Mouse (Mus musculus): Measurements from ENCODE around the gene Pla2g2f. TPM values are rescaled to one million over a fixed set of nuclear protein-coding genes. Genes with fewer than 3 reads are reported as not detected.

Pla2g2f gene
- polyA plus RNA-seq (2015; fragmentation: Nextera tagmentation; extraction: Ambion mirVana) = not detected in 2 replicates

DNA sequence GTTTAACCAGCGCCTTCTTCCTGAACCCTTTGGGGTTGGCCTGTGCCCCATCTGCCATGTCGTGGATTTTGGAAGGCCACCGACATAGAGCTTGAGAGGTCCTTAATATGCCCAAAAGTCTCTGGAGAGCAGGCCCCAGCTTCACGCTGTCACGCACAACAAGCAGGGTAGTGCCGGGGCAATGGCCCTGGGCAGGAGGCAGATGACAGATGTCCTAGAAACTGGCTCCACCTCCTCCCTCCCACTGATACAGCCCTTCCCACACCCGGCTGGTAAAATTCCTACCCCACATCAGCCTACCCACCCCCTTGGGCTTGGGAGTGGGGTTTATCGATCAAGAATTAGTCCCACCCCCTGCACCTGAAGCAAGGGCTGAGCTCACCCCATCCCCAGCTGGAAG, at the start of gene Pla2g2f:
Pla2g2f (minus strand) TSS at position 211 of the 400 bp plus-strand sequence.
- no peaks in the 10 kb centered on the region for H3K27me3 ChIP-seq

GRCm38 (mm10) chr4:138806920-138807541, 49.6 kb upstream of the Pla2g2f start:
- 68% methylated on average over 7 of the region's 7 CpGs for WGBS
- no peak overlapping the region for H3K4me3 ChIP-seq
- H3K27ac ChIP-seq (replicated peaks) = no peak overlapping the region
- H3K9ac ChIP-seq = no peak overlapping the region
- H3K27me3 ChIP-seq = no peaks in the 10 kb centered on the region
- H3K36me3 ChIP-seq = no peaks in the 10 kb centered on the region
- ATAC-seq (ENCODE audit: low read depth) = no peak
- H3K4me1 ChIP-seq (replicated peaks) = peaks cover 7% of the 10 kb centered on the region; the same call in 1 of the 2 replicates
- no peaks in the 10 kb centered on the region for H3K9me3 ChIP-seq
- no peak overlapping the region for H3K4me2 ChIP-seq

More for the DNA sequence above, at the start of gene Pla2g2f:
- H3K4me3 ChIP-seq = no peak within 1 kb of the TSS
- H3K9ac ChIP-seq = no peak within 1 kb of the TSS
- H3K9me3 ChIP-seq = no peaks in the 10 kb centered on the region
- WGBS = 61% methylated on average over 8 of the region's 8 CpGs
- peaks cover 17% of the 10 kb centered on the region for H3K4me1 ChIP-seq (replicated peaks)
- H3K4me2 ChIP-seq = no peak within 1 kb of the TSS
- no peaks in the 10 kb centered on the region for H3K36me3 ChIP-seq
- no peak within 1 kb of the TSS; the same call in 1 of the 2 replicates for H3K27ac ChIP-seq (replicated peaks)
- no peak for ATAC-seq (ENCODE audit: low read depth)

GRCm38 (mm10) chr4:138806160-138806559, 48.7 kb upstream of the Pla2g2f start:
- H3K27ac ChIP-seq (replicated peaks) = no peak overlapping the region
- WGBS = 88% methylated on average over 8 of the region's 8 CpGs
- no peak overlapping the region for H3K4me3 ChIP-seq
- no peak for ATAC-seq (ENCODE audit: low read depth)
- H3K4me1 ChIP-seq (replicated peaks) = peaks cover 7% of the 10 kb centered on the region; the same call in 1 of the 2 replicates
- H3K4me2 ChIP-seq = no peak overlapping the region
- no peaks in the 10 kb centered on the region for H3K9me3 ChIP-seq
- H3K36me3 ChIP-seq = no peaks in the 10 kb centered on the region
- H3K27me3 ChIP-seq = no peaks in the 10 kb centered on the region
- no peak overlapping the region for H3K9ac ChIP-seq

- Histone ChIP-seq H3K27ac (replicated peaks) (no peak overlapping the region), H3K27me3 (no peaks in the 10 kb centered on the region), H3K9ac (no peak overlapping the region), H3K9me3 (no peaks in the 10 kb centered on the region), H3K4me2 (no peak overlapping the region), H3K4me3 (no peak overlapping the region), H3K4me1 (replicated peaks) (peaks cover 13% of the 10 kb centered on the region), H3K36me3 (no peaks in the 10 kb centered on the region)
- ATAC-seq (ENCODE audit: low read depth) = no peak
- 30% methylated on average over 8 of the region's 8 CpGs for WGBS
Measured at GRCm38 (mm10) chr4:138805248-138805647, 47.8 kb upstream of the Pla2g2f start.

GRCm38 (mm10) chr4:138802917-138803316, 45.5 kb upstream of the Pla2g2f start:
- Histone ChIP-seq H3K4me2 (no peak overlapping the region), H3K9ac (no peak overlapping the region), H3K36me3 (no peaks in the 10 kb centered on the region), H3K27me3 (no peaks in the 10 kb centered on the region), H3K4me3 (no peak overlapping the region), H3K27ac (replicated peaks) (no peak overlapping the region), H3K4me1 (replicated peaks) (peaks cover 23% of the 10 kb centered on the region), H3K9me3 (no peaks in the 10 kb centered on the region)
- 87% methylated on average over 11 of the region's 11 CpGs for WGBS
- no peak for ATAC-seq (ENCODE audit: low read depth)

- no peaks in the 10 kb centered on the region for H3K27me3 ChIP-seq
- H3K36me3 ChIP-seq = no peaks in the 10 kb centered on the region
- H3K9ac ChIP-seq = no peak overlapping the region
- peaks cover 23% of the 10 kb centered on the region for H3K4me1 ChIP-seq (replicated peaks)
- ATAC-seq (ENCODE audit: low read depth) = no peak
- WGBS = 77% methylated on average over 4 of the region's 4 CpGs
- H3K9me3 ChIP-seq = no peaks in the 10 kb centered on the region
- H3K4me2 ChIP-seq = no peak overlapping the region
- H3K4me3 ChIP-seq = no peak overlapping the region
- no peak overlapping the region for H3K27ac ChIP-seq (replicated peaks)
Measured at GRCm38 (mm10) chr4:138801631-138802030, 44.2 kb upstream of the Pla2g2f start.

DNA sequence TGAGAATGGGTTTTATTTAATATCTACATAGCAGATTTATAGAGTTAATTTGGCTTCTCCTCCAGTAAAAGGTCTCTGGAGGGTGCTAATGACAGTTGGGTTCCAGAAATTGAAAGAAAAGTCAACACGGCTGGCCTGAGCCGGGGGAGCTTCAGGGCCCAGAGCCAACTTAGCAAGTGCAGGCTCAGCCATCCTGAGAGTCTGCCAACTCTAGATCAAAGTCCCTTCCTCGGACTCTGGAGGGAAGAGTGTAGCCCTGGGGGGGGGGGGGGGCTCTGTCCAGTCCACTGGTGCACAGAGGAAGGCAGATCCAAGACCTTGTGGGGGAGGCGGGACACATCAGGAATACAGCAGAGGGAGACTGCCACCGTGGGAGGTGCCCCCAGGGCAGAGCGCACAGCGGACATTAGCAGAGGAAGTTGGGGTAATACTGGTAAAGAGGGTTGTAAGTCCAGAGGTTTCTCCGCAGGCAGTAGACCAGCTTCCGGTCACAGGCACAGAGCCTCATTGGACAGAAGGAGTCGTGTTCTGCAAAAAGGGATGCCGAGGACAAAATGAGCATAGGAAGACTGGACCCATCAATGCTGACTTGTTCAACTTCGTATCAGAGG, 42.8 kb upstream of the Pla2g2f start:
- Histone ChIP-seq H3K36me3 (no peaks in the 10 kb centered on the region), H3K27ac (replicated peaks) (peak overlapping the region; percentile 73), H3K27me3 (no peaks in the 10 kb centered on the region), H3K4me2 (no peak overlapping the region), H3K4me1 (replicated peaks) (peaks cover 19% of the 10 kb centered on the region), H3K9me3 (no peaks in the 10 kb centered on the region), H3K4me3 (no peak overlapping the region), H3K9ac (no peak overlapping the region)
- ATAC-seq (ENCODE audit: low read depth) = peak; percentile 52; the same call in 1 of the 2 replicates
- WGBS = 52% methylated on average over 12 of the region's 12 CpGs

- Histone ChIP-seq H3K27ac (replicated peaks) (no peak overlapping the region), H3K9me3 (no peaks in the 10 kb centered on the region), H3K4me2 (no peak overlapping the region), H3K9ac (no peak overlapping the region), H3K27me3 (no peaks in the 10 kb centered on the region), H3K4me1 (replicated peaks) (peaks cover 16% of the 10 kb centered on the region), H3K4me3 (no peak overlapping the region), H3K36me3 (no peaks in the 10 kb centered on the region)
- WGBS = 80% methylated on average over 4 of the region's 4 CpGs
- ATAC-seq (ENCODE audit: low read depth) = no peak
Measured at GRCm38 (mm10) chr4:138797217-138797570, 39.8 kb upstream of the Pla2g2f start.

- 51% methylated on average over 6 of the region's 6 CpGs for WGBS
- ATAC-seq (ENCODE audit: low read depth) = no peak
- Histone ChIP-seq H3K27ac (replicated peaks) (no peak overlapping the region), H3K4me1 (replicated peaks) (peaks cover 16% of the 10 kb centered on the region), H3K9me3 (no peaks in the 10 kb centered on the region), H3K27me3 (no peaks in the 10 kb centered on the region), H3K36me3 (no peaks in the 10 kb centered on the region), H3K4me3 (no peak overlapping the region), H3K4me2 (no peak overlapping the region), H3K9ac (no peak overlapping the region)
Measured at GRCm38 (mm10) chr4:138796513-138797216, 39.2 kb upstream of the Pla2g2f start.

DNA sequence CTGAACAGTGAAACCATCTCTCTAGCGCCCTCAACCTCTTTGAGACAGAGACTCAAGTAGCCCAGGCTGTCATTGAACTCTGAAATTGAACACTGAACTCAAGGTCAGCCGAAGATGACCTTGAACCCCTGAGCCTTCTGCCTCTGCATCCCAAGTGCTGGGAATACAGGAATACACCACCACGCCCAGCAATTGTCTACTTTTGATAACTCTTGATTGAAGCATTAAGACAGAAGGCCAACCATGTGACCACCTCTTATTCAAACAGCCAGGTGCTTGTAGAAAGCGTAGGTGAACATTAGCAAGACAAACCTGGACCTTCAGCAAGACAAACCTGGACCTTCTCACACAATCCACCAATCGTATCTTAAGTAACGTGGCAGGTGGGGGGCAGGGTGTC, 36.9 kb upstream of the Pla2g2f start:
- H3K4me3 ChIP-seq = no peak overlapping the region
- ATAC-seq (ENCODE audit: low read depth) = no peak
- H3K4me2 ChIP-seq = no peak overlapping the region
- H3K36me3 ChIP-seq = no peaks in the 10 kb centered on the region
- H3K9me3 ChIP-seq = no peaks in the 10 kb centered on the region
- 0 out of 2 replicates have a peak, but pooled peaks cover under 1% of the 10 kb centered on the region for H3K4me1 ChIP-seq (replicated peaks)
- H3K27ac ChIP-seq (replicated peaks) = no peak overlapping the region
- 86% methylated on average over 6 of the region's 6 CpGs for WGBS
- H3K9ac ChIP-seq = no peak overlapping the region
- peaks cover 3% of the 10 kb centered on the region; the same call in 1 of the 2 replicates for H3K27me3 ChIP-seq

DNA sequence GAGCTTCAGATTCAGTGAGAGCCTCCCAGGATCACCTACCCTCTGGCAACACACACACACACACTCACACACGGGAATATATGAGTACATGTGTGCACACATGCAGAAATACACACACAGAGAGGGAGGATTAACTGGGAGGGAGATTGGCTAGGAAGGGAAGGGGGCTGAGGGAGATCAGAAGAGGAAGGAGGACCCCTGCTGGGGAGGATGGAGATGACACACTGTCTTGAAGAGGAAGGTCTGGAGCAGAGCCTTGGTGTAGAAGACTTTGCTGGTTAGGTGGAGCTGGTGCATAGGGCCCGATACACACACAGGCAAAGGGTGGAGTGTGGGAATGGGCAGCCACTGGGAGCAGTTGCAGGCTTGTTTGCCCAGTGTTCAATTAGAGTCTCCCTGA, 35.9 kb upstream of the Pla2g2f start:
- ATAC-seq (ENCODE audit: low read depth) = no peak; the same call in 1 of the 2 replicates
- peaks cover 3% of the 10 kb centered on the region; the same call in 1 of the 2 replicates for H3K27me3 ChIP-seq
- 69% methylated on average over 2 of the region's 2 CpGs for WGBS
- H3K4me3 ChIP-seq = no peak overlapping the region
- H3K36me3 ChIP-seq = no peaks in the 10 kb centered on the region
- H3K4me1 ChIP-seq (replicated peaks) = no peaks in the 10 kb centered on the region
- no peak overlapping the region for H3K4me2 ChIP-seq
- H3K9me3 ChIP-seq = no peaks in the 10 kb centered on the region
- no peak overlapping the region for H3K9ac ChIP-seq
- no peak overlapping the region for H3K27ac ChIP-seq (replicated peaks)

DNA sequence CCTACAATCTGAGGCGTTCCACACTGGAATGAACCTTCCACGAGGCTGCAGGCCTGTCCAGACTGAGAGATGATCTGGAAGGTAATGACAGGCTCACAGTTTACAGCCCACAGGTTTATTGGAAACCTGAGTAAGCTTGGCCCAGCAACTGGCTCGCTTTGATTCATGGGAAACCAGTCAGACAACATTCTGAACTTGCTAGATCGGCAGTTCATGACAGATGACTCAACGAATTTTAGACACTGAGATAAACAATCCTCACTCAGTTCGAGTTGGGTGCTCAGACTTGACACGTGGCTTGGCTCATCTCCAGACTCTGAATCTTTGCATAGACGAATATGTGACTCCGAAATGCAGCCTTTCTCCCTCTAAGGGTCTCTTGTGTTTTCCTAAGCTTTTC, 35.2 kb upstream of the Pla2g2f start:
- no peak overlapping the region for H3K27ac ChIP-seq (replicated peaks)
- no peaks in the 10 kb centered on the region for H3K9me3 ChIP-seq
- H3K27me3 ChIP-seq = peaks cover 3% of the 10 kb centered on the region; the same call in 1 of the 2 replicates
- H3K4me2 ChIP-seq = no peak overlapping the region
- ATAC-seq (ENCODE audit: low read depth) = no peak
- H3K4me1 ChIP-seq (replicated peaks) = no peaks in the 10 kb centered on the region
- H3K4me3 ChIP-seq = no peak overlapping the region
- 69% methylated on average over 9 of the region's 9 CpGs for WGBS
- no peaks in the 10 kb centered on the region for H3K36me3 ChIP-seq
- H3K9ac ChIP-seq = no peak overlapping the region

Data from neural tube, embryonic 13.5 days (tissue).